Mouse (Mus musculus) neural tube, embryonic 11.5 days (tissue): ENCODE data around the gene Xlr5b. TPM values are rescaled to one million over a fixed set of nuclear protein-coding genes. Genes with fewer than 3 reads are reported as not detected.
A peak's percentile ranks its signal among the peaks of the same experiment; 100 is the strongest.
"Not testable (repeated sequence)": the region's sequence is repeated elsewhere in the genome, so short reads cannot be mapped to it uniquely, and the experiment has no call there.

Source experiments
- ATAC-seq: fragments of 200-750 bp; cut with Nextera tagmentation; 2 replicates; pipeline ENCODE4 v1.8.0; 2017; ENCODE audit warnings: moderate number of reproducible peaks, mild to moderate bottlenecking, moderate TSS enrichment, moderate library complexity; ENCODE audit not compliant: insufficient read depth, low FRiP score, low TSS enrichment
- DNase-seq: peaks from one replicate; pipeline ENCODE4 v3.0.0-alpha.2; 2015; ENCODE audit warnings: low spot score
- H3K27ac ChIP-seq: fragments of 300-500 bp; sonication (generic); 2 replicates; pipeline ENCODE4 v1.5.1; 2014; ENCODE audit warnings: low read depth, mild to moderate bottlenecking, low read length
- H3K27me3 ChIP-seq: fragments of 300-500 bp; sonication (generic); 2 replicates; pipeline ENCODE4 v1.6.1; 2014; ENCODE audit warnings: mild to moderate bottlenecking, low read length, mixed read lengths; ENCODE audit not compliant: control insufficient read depth, insufficient read depth
- H3K36me3 ChIP-seq: fragments of 300-500 bp; sonication (generic); 2 replicates; pipeline ENCODE4 v1.6.1; 2014; ENCODE audit warnings: mild to moderate bottlenecking, low read length, moderate library complexity, mixed read lengths; ENCODE audit not compliant: control insufficient read depth, insufficient read depth
- H3K4me1 ChIP-seq: fragments of 300-500 bp; sonication (generic); 2 replicates; pipeline ENCODE4 v1.6.1; 2014; ENCODE audit warnings: low read length, mixed read lengths; ENCODE audit not compliant: control insufficient read depth, insufficient read depth
- H3K4me2 ChIP-seq: fragments of 300-500 bp; sonication (generic); 2 replicates; pipeline ENCODE4 v1.6.1; 2014; ENCODE audit warnings: low read depth, mild to moderate bottlenecking, moderate library complexity
- H3K4me3 ChIP-seq: fragments of 300-500 bp; sonication (generic); 2 replicates; pipeline ENCODE4 v1.5.1; 2014; ENCODE audit warnings: low read depth, low read length
- H3K9ac ChIP-seq: fragments of 300-500 bp; sonication (generic); 2 replicates; pipeline ENCODE4 v1.6.1; 2014; ENCODE audit warnings: mild to moderate bottlenecking, low read length
- H3K9me3 ChIP-seq: fragments of 300-500 bp; sonication (generic); 2 replicates; pipeline ENCODE4 v1.6.1; 2016; ENCODE audit warnings: low read length; ENCODE audit not compliant: control insufficient read depth
- WGBS: fragments of 180-500 bp; shearing (Covaris S2); extraction: QIAGEN DNeasy Blood & Tissue Kit; methylation state at CpG from one replicate; pipeline ENCODE4 v1.1.7; 2014; 5-methylcytosine and 5-hydroxymethylcytosine counted together
- polyA plus RNA-seq: library from polyadenylated mRNA; unstranded; fragments of >200 nt; fragmentation: Nextera tagmentation; extraction: Ambion mirVana; gene quantifications from 2 replicates; pipeline ENCODE4 v1.2.1, GENCODE M21; 2014

The Xlr5b gene
- not detected in 2 replicates for polyA plus RNA-seq

DNA sequence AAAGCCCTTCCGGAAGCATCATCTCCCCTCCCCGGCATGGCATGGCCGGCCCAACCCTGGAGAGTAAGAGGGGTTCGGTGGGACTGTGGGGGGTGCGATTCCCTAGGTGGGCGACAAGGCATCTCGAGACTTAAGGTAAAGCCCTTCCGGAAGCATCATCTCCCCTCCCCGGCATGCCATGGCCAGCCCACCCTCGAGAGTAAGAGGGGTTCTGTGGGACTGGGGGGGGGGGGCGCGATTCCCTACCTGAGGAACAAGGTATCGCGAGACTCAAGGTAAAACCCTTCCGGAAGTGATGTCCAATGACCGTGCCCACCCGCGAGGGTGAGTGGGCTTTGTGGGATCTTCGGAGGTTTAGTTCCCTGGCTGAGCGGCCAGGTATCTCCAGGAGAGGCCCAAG, at the start of gene Xlr5b:
Gene Xlr5b (plus strand): TSS at position 301 of the 400 bp plus-strand sequence.
- H3K4me1 ChIP-seq, ATAC-seq: not testable (repeated sequence)

DNA sequence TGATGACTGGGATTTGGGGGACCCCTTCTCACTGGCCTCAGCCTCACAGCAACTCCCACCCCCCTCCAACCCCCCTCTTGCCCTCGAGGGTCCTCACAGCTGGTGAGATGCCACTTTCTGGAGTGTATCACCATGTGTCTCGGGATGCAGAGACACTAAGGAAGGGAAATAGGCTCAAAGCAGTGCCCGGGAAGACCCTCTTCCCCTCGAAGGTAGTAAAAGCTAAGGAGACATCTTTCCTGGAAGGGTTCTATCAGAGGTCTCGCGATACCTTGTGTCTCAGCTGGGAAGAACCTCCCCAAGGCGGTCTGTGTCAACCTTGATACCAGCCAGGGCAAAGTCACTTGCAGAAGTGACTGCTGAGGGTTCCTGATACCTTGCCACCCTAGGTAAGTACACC, 31.8 kb upstream of the Xlr5b start, which contains the start of gene Gm14685:
Gene Gm14685 (plus strand): TSS at position 301 of the 400 bp plus-strand sequence.
- WGBS: no CpG with 5 or more reads among the region's 7 CpGs
- H3K9ac ChIP-seq, H3K4me1 ChIP-seq, H3K4me2 ChIP-seq, H3K4me3 ChIP-seq, H3K36me3 ChIP-seq, H3K27ac ChIP-seq, ATAC-seq, H3K9me3 ChIP-seq, DNase-seq, H3K27me3 ChIP-seq: not testable (repeated sequence)

More for the DNA sequence above, at the start of gene Xlr5b:
- not testable (repeated sequence) for H3K36me3 ChIP-seq, H3K27ac ChIP-seq, H3K4me2 ChIP-seq, H3K9ac ChIP-seq, H3K4me3 ChIP-seq, H3K9me3 ChIP-seq, H3K27me3 ChIP-seq, DNase-seq
- no CpG with 5 or more reads among the region's 20 CpGs for WGBS

DNA sequence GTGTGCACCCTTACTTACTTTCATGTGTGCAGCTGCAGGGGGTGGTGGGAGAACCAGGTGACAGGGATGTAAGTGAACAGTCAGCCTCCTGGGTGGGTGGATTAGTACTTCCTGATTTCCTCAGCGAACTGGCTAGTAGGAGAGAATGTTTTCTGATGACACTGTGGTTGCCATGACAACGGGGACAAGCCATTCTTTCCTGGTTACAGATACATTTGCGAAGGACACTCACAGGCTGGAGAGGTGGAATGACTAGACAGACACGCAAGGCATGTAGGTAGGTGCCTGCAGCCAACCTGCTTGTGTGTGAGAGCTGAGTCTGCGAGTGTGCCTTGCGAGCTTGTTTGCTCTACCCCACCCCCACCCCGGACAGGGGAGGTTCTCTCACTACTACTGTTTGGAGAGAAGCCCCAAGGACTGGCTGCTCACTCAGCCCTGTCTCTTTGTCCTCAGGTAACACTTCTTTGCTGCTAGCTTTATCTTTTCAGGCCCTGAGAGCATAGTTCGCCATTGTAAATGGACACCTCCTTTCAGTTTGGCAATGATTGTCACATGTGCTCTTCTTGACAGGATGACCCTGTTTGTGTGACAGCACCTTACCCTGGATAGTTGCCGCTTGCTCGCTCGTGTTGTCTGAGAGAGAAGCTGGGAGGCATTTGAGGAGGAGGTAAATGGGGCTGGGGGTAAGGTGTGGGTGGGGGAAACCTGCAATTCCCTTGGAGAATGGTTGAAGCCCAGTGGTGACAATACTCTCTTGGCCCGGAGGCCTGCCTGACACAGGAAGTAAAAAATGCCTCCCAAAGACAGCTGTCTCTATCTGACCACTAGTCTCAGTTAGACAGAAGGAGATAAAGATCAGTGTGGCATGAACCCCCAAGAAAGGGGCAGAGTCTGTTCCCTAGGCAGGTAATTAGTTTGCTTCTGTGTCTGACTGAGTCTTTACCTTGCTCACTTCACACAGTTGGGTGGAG, 25.5 kb upstream of the Xlr5b start:
- H3K9ac ChIP-seq, H3K27me3 ChIP-seq, H3K9me3 ChIP-seq, DNase-seq, ATAC-seq, H3K36me3 ChIP-seq, H3K4me2 ChIP-seq, H3K4me3 ChIP-seq, H3K27ac ChIP-seq, H3K4me1 ChIP-seq: not testable (repeated sequence)
- WGBS: no CpG with 5 or more reads among the region's 12 CpGs

DNA sequence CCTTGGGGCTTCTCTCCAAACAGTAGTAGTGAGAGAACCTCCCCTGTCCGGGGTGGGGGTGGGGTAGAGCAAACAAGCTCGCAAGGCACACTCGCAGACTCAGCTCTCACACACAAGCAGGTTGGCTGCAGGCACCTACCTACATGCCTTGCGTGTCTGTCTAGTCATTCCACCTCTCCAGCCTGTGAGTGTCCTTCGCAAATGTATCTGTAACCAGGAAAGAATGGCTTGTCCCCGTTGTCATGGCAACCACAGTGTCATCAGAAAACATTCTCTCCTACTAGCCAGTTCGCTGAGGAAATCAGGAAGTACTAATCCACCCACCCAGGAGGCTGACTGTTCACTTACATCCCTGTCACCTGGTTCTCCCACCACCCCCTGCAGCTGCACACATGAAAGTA, 5.4 kb upstream of the Xlr5b start:
- not testable (repeated sequence) for H3K9ac ChIP-seq, H3K4me2 ChIP-seq, H3K4me3 ChIP-seq, H3K36me3 ChIP-seq, DNase-seq, H3K27me3 ChIP-seq, H3K4me1 ChIP-seq, ATAC-seq, H3K27ac ChIP-seq, H3K9me3 ChIP-seq
- WGBS: no CpG with 5 or more reads among the region's 7 CpGs

DNA sequence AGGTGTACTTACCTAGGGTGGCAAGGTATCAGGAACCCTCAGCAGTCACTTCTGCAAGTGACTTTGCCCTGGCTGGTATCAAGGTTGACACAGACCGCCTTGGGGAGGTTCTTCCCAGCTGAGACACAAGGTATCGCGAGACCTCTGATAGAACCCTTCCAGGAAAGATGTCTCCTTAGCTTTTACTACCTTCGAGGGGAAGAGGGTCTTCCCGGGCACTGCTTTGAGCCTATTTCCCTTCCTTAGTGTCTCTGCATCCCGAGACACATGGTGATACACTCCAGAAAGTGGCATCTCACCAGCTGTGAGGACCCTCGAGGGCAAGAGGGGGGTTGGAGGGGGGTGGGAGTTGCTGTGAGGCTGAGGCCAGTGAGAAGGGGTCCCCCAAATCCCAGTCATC, 754 bp downstream of the Xlr5b start, which contains the start of gene DXBay18:
Gene DXBay18 (minus strand): TSS at position 101 of the 400 bp plus-strand sequence.
- not testable (repeated sequence) for H3K27me3 ChIP-seq, H3K36me3 ChIP-seq, H3K4me3 ChIP-seq, H3K9me3 ChIP-seq, DNase-seq, H3K9ac ChIP-seq, H3K4me2 ChIP-seq, H3K4me1 ChIP-seq, H3K27ac ChIP-seq, ATAC-seq
- no CpG with 5 or more reads among the region's 7 CpGs for WGBS

DNA sequence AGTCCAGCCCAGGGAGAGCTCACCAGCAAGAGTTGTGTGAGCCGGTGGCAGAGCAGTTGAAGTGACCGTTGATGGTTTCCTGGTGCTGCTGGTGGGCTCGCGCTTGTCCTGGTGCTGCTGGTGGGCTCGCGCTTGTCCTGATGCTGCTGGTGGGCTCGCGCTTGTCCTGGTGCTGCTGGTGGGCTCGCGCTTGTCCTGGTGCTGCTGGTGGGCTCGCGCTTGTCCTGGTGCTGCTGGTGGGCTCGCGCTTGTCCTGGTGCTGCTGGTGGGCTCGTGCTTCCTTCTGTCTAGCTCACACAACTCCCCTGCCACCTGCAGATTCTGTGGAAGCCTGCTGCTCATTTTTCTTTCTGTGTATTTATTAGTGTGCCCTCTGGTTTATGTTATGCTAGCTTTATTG, 28.3 kb downstream of the Xlr5b start, which contains the start of gene Spin2d:
Gene Spin2d (minus strand): TSS at position 101 of the 400 bp plus-strand sequence.
- 100% methylated on average over 2 of the region's 15 CpGs for WGBS

DNA sequence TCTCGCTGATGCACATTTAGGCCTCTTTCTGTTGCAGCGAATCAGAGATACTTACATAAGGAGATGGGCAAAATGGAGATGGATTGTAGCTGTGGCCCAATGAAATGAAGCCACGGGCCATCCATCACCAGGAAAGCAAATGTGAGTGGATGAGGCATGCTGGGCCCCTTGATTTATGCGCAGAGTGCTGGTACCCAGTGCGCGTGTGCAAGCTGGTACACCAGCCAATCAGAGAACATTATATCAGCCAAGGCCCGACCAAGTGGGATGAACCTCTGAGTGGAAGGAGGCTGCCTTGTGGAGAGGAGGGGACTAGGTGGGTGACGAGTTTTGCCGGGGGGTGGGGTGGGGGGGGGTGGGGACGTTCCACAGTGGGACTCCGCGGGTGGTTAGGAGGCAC, 43.3 kb downstream of the Xlr5b start, which contains the start of gene Xlr3b:
Gene Xlr3b (plus strand): TSS at position 274 of the 400 bp plus-strand sequence.
- H3K36me3 ChIP-seq, H3K4me1 ChIP-seq, H3K4me2 ChIP-seq, H3K4me3 ChIP-seq, H3K27ac ChIP-seq, H3K9ac ChIP-seq, H3K9me3 ChIP-seq, H3K27me3 ChIP-seq, ATAC-seq: not testable (repeated sequence)
- DNase-seq: peak; percentile 13
- 82% methylated on average over 10 of the region's 12 CpGs for WGBS

More for the DNA sequence above, 28.3 kb downstream of the Xlr5b start, which contains the start of gene Spin2d:
- H3K9me3 ChIP-seq, H3K4me3 ChIP-seq, H3K4me2 ChIP-seq, H3K9ac ChIP-seq, ATAC-seq, H3K4me1 ChIP-seq, H3K27me3 ChIP-seq, DNase-seq, H3K27ac ChIP-seq, H3K36me3 ChIP-seq: not testable (repeated sequence)
